Mouse (Mus musculus): ENCODE results near the gene Eci3. TPM values are rescaled to one million over a fixed set of nuclear protein-coding genes. Genes with fewer than 3 reads are reported as not detected.

The Eci3 gene
- not detected for polyA plus RNA-seq (2012; fragmentation: generic; extraction: Trizol)
- long read RNA-seq, experiment 1, result 0 reads
- long read RNA-seq, experiment 2, result 0 reads

GRCm38 (mm10) chr13:34963511-34964397 lies at the start of gene Eci3:
Gene Eci3, minus strand, starts transcription at chr13:34963810.
- Histone ChIP-seq H3K27me3 (ENCODE audit: control insufficient read depth, insufficient read depth, insufficient read length) (peaks cover 15% of the 10 kb centered on the region), H3K79me2 (ENCODE audit: control insufficient read depth, insufficient read depth) (no peaks in the 10 kb centered on the region), H3K79me3 (ENCODE audit: low read depth) (no peaks in the 10 kb centered on the region), H3K36me3 (ENCODE audit: control insufficient read depth, insufficient read depth) (no peaks in the 10 kb centered on the region), H3K4me3 (ENCODE audit: insufficient read depth, poor library complexity, severe bottlenecking) (no peak within 1 kb of the TSS), H3ac (ENCODE audit: control insufficient read depth, insufficient read length, low read depth) (no peak within 1 kb of the TSS)
- no peak for TF ChIP-seq FOSL1 (IDR thresholded peaks at IDR 0.05; ENCODE audit: insufficient read depth, low read length, poor library complexity, severe bottlenecking)
- TF ChIP-seq MYOG (IDR thresholded peaks at IDR 0.05; ENCODE audit: control insufficient read depth, extremely low read depth, insufficient read length), result no peak
- no peak for TF ChIP-seq CTCF (IDR thresholded peaks at IDR 0.05; ENCODE audit: control insufficient read depth, insufficient read depth, insufficient read length)
- TF ChIP-seq MYOD1 (IDR thresholded peaks at IDR 0.05; ENCODE audit: control insufficient read depth, insufficient read length, low read depth), result no peak
- no peak for TF ChIP-seq CEBPB (IDR thresholded peaks at IDR 0.05; ENCODE audit: low read depth)
- no peak for TF ChIP-seq MAX (IDR thresholded peaks at IDR 0.05)
- no peak for TF ChIP-seq USF1 (IDR thresholded peaks at IDR 0.05; ENCODE audit: low read depth)

GRCm38 (mm10) chr13:34995925-34996324 lies 32.3 kb upstream of the Eci3 start:
- Histone ChIP-seq H3K36me3 (ENCODE audit: control insufficient read depth, insufficient read depth) (no peaks in the 10 kb centered on the region), H3K79me3 (ENCODE audit: low read depth) (no peaks in the 10 kb centered on the region), H3K79me2 (ENCODE audit: control insufficient read depth, insufficient read depth) (no peaks in the 10 kb centered on the region), H3ac (ENCODE audit: control insufficient read depth, insufficient read length, low read depth) (no peak overlapping the region), H3K27me3 (ENCODE audit: control insufficient read depth, insufficient read depth, insufficient read length) (no peaks in the 10 kb centered on the region), H3K4me3 (ENCODE audit: insufficient read depth, poor library complexity, severe bottlenecking) (no peak overlapping the region)
- TF ChIP-seq MAX (IDR thresholded peaks at IDR 0.05), result no peak
- no peak for TF ChIP-seq CTCF (IDR thresholded peaks at IDR 0.05; ENCODE audit: control insufficient read depth, insufficient read depth, insufficient read length)
- no peak for TF ChIP-seq MYOD1 (IDR thresholded peaks at IDR 0.05; ENCODE audit: control insufficient read depth, insufficient read length, low read depth)
- TF ChIP-seq MYOG (IDR thresholded peaks at IDR 0.05; ENCODE audit: control insufficient read depth, extremely low read depth, insufficient read length), result no peak
- TF ChIP-seq USF1 (IDR thresholded peaks at IDR 0.05; ENCODE audit: low read depth), result no peak
- no peak for TF ChIP-seq FOSL1 (IDR thresholded peaks at IDR 0.05; ENCODE audit: insufficient read depth, low read length, poor library complexity, severe bottlenecking)
- TF ChIP-seq CEBPB (IDR thresholded peaks at IDR 0.05; ENCODE audit: low read depth), result no peak

GRCm38 (mm10) chr13:34993983-34994811 lies 30.6 kb upstream of the Eci3 start:
- Histone ChIP-seq H3K36me3 (ENCODE audit: control insufficient read depth, insufficient read depth) (peaks cover 7% of the 10 kb centered on the region), H3K4me3 (ENCODE audit: insufficient read depth, poor library complexity, severe bottlenecking) (peak overlapping the region; percentile 49), H3K79me2 (ENCODE audit: control insufficient read depth, insufficient read depth) (no peaks in the 10 kb centered on the region), H3ac (ENCODE audit: control insufficient read depth, insufficient read length, low read depth) (peak overlapping the region; percentile 91), H3K79me3 (ENCODE audit: low read depth) (no peaks in the 10 kb centered on the region), H3K27me3 (ENCODE audit: control insufficient read depth, insufficient read depth, insufficient read length) (no peaks in the 10 kb centered on the region)
- TF ChIP-seq MAX (IDR thresholded peaks at IDR 0.05), result no peak
- TF ChIP-seq CTCF (IDR thresholded peaks at IDR 0.05; ENCODE audit: control insufficient read depth, insufficient read depth, insufficient read length), result no peak
- TF ChIP-seq MYOG (IDR thresholded peaks at IDR 0.05; ENCODE audit: control insufficient read depth, extremely low read depth, insufficient read length), result no peak
- no peak for TF ChIP-seq FOSL1 (IDR thresholded peaks at IDR 0.05; ENCODE audit: insufficient read depth, low read length, poor library complexity, severe bottlenecking)
- TF ChIP-seq CEBPB (IDR thresholded peaks at IDR 0.05; ENCODE audit: low read depth), result no peak
- no peak for TF ChIP-seq USF1 (IDR thresholded peaks at IDR 0.05; ENCODE audit: low read depth)
- TF ChIP-seq MYOD1 (IDR thresholded peaks at IDR 0.05; ENCODE audit: control insufficient read depth, insufficient read length, low read depth), result no peak

- Histone ChIP-seq H3K4me3 (ENCODE audit: insufficient read depth, poor library complexity, severe bottlenecking) (peak overlapping the region; percentile 49), H3K27me3 (ENCODE audit: control insufficient read depth, insufficient read depth, insufficient read length) (no peaks in the 10 kb centered on the region), H3K79me3 (ENCODE audit: low read depth) (no peaks in the 10 kb centered on the region), H3K79me2 (ENCODE audit: control insufficient read depth, insufficient read depth) (no peaks in the 10 kb centered on the region), H3K36me3 (ENCODE audit: control insufficient read depth, insufficient read depth) (peaks cover 13% of the 10 kb centered on the region), H3ac (ENCODE audit: control insufficient read depth, insufficient read length, low read depth) (peak overlapping the region; percentile 91)
- no peak for TF ChIP-seq MAX (IDR thresholded peaks at IDR 0.05)
Observed at GRCm38 (mm10) chr13:34993595-34993982, 30.0 kb upstream of the Eci3 start.

GRCm38 (mm10) chr13:34993085-34993484 lies 29.5 kb upstream of the Eci3 start:
- no peak for TF ChIP-seq FOSL1 (IDR thresholded peaks at IDR 0.05; ENCODE audit: insufficient read depth, low read length, poor library complexity, severe bottlenecking)
- TF ChIP-seq MYOD1 (IDR thresholded peaks at IDR 0.05; ENCODE audit: control insufficient read depth, insufficient read length, low read depth), result no peak
- TF ChIP-seq MAX (IDR thresholded peaks at IDR 0.05), result no peak
- H3K4me3 ChIP-seq (ENCODE audit: insufficient read depth, poor library complexity, severe bottlenecking), result peak overlapping the region; percentile 49
- H3K79me3 ChIP-seq (ENCODE audit: low read depth), result no peaks in the 10 kb centered on the region
- H3K36me3 ChIP-seq (ENCODE audit: control insufficient read depth, insufficient read depth), result peaks cover 17% of the 10 kb centered on the region
- H3ac ChIP-seq (ENCODE audit: control insufficient read depth, insufficient read length, low read depth), result peak overlapping the region; percentile 91
- H3K27me3 ChIP-seq (ENCODE audit: control insufficient read depth, insufficient read depth, insufficient read length), result no peaks in the 10 kb centered on the region
- H3K79me2 ChIP-seq (ENCODE audit: control insufficient read depth, insufficient read depth), result no peaks in the 10 kb centered on the region
